Mouse (Mus musculus) layer of hippocampus, postnatal 25 days (tissue): ENCODE data around the gene Mical3. TPM values are rescaled to one million over a fixed set of nuclear protein-coding genes. Genes with fewer than 3 reads are reported as not detected.

Source experiments
- DNase-seq, 2 experiments: peaks; one replicate each; pipeline ENCODE4 v3.0.0; 2022; ENCODE audit warnings: mixed read lengths in 2 of 2, low spot score in 1 of 2; ENCODE audit errors: extremely low spot score in 1 of 2
- total RNA-seq, 2 experiments: library from RNA; stranded (reverse); gene quantifications; 2 replicates each; pipeline ENCODE4 v1.2.3; 2021

Gene Mical3
- total RNA-seq, 2 experiments from 2014 or later, result 75.0 to 88.0 TPM

DNA sequence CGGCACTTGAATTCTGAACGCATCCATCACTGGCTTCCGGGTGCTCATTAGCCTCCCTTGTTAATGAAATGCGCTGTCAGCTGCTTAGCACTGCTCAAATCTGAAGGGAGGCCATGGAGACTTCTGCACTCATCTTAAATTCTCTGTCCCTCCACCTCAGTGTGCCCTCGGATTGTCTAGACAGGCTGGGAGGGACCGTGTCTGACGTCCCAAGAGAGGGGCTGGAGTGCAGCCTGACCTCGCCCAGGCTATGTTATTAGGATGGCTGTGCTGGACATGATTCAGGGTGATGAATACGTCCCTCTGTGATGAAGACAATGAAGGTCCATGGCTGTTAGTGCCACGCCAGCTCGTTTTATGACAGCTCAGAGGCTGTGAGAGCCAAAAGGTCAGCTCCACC, 153.8 kb downstream of the Mical3 start:
- DNase-seq, result no peak

- DNase-seq, result no peak
Observed at GRCm38 (mm10) chr6:120976097-120976496, 154.7 kb downstream of the Mical3 start.

- DNase-seq, result peak; percentile 88 to 94
Observed at GRCm38 (mm10) chr6:120971797-120972590, 158.8 kb downstream of the Mical3 start.

DNA sequence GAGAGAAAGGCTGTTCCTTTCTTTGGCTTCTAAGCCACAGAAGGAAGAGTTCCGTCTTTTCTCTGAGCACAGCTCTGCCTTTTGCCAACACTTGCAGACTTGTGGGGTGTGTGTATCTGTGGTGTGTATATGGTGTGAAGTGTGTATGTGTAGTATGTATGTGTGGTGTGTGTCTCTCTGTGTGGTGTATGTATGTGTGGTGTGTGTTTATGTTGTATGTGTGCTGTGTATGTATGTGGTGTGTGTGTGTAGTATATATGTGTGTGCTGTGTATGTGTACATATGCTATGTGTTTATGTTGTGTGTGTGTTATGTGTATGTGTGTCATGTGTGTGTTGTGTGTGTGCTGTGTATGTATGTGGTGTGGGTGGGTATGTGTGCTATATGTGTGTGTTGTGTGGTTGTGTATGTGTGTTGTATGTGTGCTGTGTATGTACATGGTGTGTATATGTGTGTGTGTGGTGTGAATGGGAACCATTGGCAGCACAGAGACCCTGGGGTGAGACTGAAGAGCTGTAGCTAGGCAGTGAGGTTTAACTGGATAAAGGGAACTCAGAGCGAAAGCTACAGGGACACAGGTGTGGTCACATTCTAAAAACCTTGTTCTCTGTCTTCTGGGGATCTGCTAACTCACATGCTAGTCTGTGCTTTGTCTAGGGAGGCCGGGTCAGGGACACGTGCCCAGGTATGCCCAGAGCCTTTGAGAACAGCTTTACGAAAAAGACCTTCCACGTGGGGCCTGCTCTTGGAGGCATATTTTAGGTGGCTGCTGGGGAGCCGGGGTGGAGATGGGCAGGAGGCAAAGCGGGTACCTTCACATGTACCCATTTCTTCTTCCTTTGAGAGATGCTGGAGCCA, 159.6 kb downstream of the Mical3 start:
- DNase-seq, result no peak

GRCm38 (mm10) chr6:120965814-120966213, 165.0 kb downstream of the Mical3 start:
- DNase-seq, result no peak

DNA sequence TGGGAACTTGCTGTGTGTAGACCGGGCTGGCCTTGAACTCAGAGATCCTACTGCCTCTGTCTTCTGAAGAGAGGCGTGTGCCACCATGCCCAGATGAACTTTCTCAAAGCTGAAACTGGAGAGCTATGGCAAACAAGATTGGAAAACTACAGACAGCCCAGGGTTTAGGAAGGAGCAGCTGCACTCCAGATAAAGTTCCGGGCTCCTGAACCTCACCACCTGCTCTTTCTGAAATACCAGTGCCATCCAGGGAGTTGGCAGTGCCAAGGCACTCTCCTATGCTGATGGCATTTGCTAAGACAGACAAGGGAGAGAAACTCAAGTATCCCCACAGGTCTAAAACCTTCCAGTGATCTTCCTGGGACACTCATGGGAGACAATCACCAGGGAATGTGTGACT, 166.6 kb downstream of the Mical3 start:
- no peak for DNase-seq

DNA sequence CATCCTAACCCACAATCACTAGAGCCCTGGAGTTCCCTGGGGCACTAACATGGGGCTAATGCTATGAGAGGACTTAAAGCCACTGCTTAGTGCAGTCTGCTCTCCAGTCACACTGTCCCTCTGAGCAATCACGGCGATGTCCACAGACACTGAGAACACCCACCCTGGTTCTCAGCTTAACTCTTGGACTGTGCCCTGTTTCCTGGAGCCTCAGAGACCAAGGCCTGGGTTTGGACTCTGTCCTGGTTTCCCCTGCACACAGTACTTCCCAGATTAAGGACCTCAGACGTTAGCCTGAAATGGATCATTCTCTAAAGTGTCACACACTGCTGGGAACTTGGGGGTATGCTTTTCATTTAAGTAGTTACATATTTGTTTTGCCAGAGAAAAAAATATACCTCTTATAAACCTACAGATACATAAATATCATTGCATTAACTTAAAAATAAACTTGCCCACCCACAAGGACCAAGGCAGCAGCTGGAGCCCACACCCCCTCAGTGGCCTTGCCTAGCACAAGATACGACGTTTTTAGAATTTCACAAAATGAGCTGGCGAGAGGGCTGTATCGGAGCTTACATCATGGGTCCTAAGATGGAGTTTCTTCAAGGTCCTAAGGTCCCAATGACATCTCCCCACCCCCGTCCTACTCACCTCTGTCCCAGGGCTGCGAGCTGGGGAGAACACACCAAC, 170.3 kb downstream of the Mical3 start:
- DNase-seq, result no peak

DNA sequence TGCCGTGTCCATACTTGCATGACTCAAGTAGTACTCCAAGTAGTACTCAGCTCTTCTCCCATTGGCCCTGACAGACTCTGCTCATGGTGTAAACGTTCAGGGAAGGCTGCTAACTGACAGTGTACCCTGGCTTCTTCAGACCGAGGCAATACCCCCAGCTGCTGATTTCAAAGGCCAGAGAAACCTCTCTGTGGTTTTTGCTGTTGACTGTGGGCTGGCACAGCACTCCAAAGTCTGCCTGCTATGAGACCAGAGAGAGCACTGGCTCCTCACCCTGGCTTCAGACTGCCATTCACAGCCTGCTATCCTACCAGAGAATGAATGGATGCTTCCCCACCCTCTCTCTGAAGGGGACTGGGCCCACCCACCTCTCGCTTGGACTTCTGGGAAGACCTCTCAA, 173.5 kb downstream of the Mical3 start:
- DNase-seq, result no peak

DNA sequence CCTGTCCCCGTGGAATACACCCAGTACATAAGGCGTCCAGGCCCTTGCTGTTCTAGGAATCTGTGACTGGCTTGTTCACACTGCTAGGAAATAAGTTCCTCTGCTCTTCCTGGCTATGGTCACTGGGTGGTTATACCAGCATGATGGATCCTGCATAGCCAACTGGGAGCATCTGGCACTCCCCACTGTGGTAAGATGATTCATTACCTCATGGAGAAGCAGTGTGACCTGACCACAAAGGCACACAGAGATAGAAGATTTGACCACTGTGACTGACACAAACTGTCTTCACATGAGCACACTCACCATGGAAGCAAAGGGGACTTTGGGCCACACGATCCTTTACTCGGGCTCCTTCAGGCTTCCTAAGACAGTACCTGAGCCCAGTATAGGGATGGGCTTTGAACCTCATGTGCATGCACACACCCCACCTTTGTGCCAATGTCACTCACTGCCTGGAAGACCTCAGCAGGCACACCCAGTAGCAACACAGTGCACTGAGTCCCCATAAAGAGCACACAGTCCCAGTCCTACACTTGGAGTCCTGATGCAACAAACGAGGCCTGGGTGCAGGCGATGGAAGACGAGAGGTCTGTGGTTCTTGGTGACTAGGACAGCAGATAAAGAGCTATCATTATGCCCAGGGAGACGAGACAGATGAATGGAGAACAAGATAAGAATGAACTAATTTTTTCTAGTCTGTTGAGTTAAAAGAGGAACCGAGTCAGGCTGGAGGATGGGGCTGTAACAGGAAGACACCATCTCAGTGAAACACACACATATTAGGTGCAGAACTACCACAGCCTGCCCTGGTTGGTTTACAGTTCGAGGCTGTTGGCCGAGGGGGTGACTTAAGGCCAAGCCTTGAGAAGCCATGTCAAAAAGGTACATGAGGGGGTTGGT, 174.3 kb downstream of the Mical3 start:
- DNase-seq, result no peak

DNA sequence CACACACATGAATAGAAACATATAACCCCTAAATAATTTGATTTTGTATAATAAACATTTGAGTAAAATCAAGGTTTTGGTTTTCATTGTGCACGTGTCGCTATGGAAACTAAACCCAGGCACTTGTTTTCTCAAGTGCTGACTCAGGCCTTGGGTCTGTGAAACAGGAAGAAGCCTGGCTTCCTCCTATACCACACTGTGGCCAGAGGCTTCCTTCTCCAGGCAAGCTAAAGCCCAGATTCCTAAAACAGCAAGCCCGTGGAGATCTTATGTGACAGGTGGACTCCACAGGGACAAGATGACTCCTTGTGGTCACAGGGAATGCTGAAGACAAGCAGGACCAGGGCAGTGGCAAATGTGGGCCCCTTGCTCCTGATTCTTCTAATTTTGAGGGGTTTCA, 175.6 kb downstream of the Mical3 start:
- no peak for DNase-seq

GRCm38 (mm10) chr6:120954241-120954640, 176.6 kb downstream of the Mical3 start:
- no peak for DNase-seq

DNA sequence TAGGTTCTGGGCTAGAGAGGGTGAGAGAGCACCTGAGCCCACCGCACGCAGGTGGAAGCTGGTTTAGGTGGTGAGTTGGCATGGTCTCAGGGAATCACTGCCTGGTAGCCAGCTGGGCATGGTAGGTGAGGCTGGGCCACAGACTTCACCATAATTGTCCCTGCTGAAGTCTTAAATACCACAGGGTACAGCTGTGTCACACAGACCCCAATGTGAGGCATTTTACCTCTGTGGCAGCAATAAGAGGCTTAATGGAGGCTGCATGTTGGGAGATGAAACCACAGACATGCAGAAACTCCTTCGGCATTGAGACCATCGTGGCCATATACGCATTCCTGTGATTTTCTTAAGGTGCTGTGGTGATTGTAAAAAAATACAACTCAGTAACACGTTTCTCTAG, 178.3 kb downstream of the Mical3 start:
- no peak for DNase-seq

- no peak for DNase-seq
Observed at GRCm38 (mm10) chr6:120951311-120951710, 179.5 kb downstream of the Mical3 start.

GRCm38 (mm10) chr6:120945510-120945909, 185.3 kb downstream of the Mical3 start:
- DNase-seq, result no peak

- no peak for DNase-seq
Observed at GRCm38 (mm10) chr6:120943964-120944363, 186.8 kb downstream of the Mical3 start.

GRCm38 (mm10) chr6:120943551-120943950, 187.2 kb downstream of the Mical3 start:
- DNase-seq, result no peak

- DNase-seq, result no peak
Observed at GRCm38 (mm10) chr6:120943079-120943478, 187.7 kb downstream of the Mical3 start.

- peak in 1 of 2 experiments; percentile 12 for DNase-seq
Observed at GRCm38 (mm10) chr6:120941575-120941974, 189.2 kb downstream of the Mical3 start.

DNA sequence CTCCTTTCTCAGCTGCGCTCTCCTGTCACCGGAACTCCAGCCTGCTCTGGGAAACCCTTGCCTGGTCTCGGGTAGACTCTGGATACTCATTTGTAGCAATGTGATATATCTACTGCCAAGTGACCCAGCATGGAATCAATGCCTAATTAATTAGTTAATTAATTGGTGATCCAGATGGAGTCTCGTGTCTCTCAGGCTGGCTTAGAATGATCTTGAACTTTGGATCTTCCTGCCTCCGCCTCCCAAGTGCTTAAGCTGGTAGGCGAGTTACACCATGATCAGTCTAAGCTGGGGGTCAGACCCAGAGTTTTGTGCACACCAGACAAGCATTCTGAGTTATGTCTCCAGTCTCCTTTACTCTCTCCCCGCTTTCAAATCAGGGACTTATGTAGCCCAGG, 189.7 kb downstream of the Mical3 start:
- DNase-seq, result no peak
